Mouse (Mus musculus) frontal cortex, adult 2 months (tissue): Measurements from ENCODE around the gene Gm45208. TPM values are rescaled to one million over a fixed set of nuclear protein-coding genes. Genes with fewer than 3 reads are reported as not detected.
"Not testable (repeated sequence)": the region's sequence is repeated elsewhere in the genome, so short reads cannot be mapped to it uniquely, and the experiment has no call there.

ENCODE experiments used
- DNase-seq, 2 experiments: peaks; one replicate each; pipeline ENCODE4 v3.0.0; 2022; ENCODE audit warnings: low spot score in 1 of 2; ENCODE audit errors: extremely low spot score in 1 of 2
- polyA plus RNA-seq: library from polyadenylated mRNA; depleted of rRNA; stranded (reverse); fragments of >200 nt; gene quantifications from 2 replicates; pipeline ENCODE4 v1.2.3, GENCODE M21; 2012; rRNA removed

The Gm45208 gene
- 0.18 and 0.55 TPM in 2 replicates for polyA plus RNA-seq

DNA sequence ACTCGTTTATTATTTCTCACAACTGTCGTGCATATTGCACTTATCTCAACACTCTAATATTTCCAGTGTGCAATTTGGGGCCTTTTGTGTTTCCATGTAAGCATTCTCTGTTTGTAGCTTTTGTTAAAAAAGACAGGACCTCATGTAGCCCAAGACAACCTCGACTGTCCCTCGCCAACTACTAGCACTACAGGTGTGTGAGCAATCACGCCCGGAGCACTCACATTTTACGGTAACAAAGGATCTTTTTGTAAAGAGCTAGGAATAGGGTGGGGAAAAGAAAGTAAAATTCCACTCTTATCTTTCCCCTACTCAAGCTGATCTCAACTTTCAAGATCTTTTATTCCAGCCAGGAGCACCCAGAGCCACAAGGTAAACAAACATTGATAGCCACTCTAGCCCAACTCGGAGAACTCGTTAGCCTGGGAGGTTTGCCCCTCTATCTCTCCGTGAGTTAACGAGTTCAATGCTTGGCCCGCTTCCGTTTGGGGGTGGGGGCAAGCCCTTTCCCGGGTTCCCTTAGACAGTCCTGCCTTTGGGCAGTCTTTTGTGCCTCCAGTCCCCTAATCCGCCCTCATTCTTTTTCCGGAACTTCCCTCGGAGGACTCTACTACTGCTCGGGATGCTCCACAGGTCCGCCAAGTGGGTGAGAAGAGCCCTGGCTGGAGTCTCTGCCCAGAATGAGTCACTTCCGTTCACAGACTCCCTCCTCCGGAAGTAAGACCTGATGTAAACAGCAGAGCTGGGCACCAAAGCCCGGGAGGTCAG lies at the start of gene Gm45208:
Gene Gm45208 (plus strand): TSS at position 732 of the 768 bp plus-strand sequence.
- DNase-seq, result peak; percentile 45 to 70

DNA sequence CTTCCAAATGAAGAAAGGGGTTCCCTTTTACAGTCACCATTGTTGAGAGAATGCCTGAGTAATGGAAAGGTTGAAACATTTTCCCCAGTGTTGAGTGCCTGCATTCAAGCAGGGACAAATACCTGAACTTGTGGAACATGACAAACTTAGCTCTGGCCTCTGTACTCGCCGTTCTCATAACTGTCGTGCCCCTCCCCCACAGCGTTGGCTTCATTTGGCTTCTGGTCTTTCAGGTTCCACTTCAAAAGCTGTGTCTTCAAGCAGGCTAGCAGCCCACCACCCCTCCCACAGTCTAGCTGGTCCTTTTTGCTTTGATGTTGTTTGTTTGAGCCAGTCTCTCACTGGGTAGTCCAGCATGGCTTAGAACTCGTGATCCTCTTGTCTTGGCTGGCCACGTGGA lies 49.3 kb upstream of the Gm45208 start:
- no peak for DNase-seq

DNA sequence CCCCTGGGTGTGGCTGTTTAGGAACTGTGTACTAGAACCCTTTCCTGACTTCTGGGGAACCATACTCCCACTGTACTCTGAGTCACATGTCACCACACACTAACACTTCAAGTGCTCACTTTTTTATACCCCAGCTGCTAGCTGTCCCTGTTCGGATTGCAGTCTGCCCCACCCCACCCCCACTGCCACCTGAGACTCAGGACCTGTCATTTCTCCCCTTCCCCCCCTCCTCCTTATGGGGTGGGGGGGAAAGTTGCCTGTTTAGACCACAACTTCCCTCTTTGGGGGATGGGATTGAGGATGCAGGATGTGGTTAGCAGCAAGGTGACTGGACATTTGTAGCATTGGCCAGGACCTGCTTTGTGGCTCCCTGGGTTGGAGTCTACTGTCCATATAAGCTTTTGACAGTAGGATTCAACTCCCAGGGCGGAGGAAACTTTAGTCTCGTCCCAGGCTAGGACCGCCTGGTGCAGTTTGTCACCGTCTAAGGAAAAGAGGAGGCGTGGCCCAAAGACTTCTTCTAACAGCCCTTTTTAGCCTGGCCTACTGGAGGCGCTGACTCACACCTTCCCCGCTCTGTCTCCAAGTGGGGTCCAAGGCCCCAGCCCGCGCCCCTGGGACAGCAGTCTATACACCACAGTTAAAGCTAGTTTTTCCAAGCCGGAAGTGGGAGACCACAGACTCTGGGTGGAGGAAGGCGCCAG lies 48.3 kb upstream of the Gm45208 start:
- no peak for DNase-seq

DNA sequence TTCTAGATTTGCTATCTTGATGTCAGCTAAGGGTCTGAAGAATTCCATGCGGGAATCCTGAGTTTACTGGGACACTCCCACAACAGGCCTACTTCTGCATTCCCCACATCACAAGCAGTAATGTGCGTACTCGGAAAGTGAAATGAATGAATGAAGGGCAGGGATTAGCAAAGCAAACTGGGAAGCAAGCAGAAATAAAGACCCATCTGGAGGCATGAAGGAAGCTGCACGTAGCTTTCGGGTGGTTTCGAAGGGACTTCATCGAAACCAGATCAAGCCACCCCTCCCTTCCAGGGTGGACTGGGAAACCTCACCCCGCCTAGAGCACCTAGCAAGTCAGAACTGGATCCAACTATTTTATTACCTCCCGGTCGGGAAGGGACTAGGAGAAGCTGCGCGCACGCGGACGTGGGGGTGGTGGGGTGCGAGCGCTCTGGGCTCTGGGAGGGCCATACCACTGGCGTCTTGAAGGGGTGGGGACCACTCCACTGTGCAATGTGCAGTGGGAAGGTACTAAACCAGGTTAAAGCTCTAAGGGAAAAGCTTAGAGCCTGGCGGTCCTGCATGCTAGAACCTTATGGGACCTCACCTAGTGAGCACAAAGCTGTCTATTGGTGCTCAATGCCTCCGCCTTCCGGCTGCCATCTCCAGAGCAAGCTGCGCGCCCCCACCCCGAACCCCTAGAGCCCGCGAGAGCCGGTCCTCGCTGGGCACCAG lies 47.6 kb upstream of the Gm45208 start:
- DNase-seq, result no peak

DNA sequence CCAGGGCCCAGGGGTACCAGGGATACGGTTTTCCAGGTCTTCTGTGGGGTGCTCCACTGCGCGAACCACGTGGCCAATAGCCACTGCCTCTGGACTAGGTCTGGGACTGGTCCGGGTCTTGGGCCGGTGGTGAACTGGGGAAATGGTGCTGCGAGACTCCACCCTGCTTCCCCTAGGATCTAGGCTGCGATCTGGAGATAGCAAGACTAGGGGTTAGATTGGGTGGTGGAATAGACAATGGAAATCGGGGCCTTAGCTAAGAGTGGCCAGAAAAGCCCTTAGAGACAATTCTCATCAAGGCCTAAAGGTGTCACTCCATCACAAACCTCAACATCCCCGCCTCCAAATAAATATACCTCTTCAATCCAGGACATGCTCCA lies 47.1 kb upstream of the Gm45208 start:
- no peak for DNase-seq

DNA sequence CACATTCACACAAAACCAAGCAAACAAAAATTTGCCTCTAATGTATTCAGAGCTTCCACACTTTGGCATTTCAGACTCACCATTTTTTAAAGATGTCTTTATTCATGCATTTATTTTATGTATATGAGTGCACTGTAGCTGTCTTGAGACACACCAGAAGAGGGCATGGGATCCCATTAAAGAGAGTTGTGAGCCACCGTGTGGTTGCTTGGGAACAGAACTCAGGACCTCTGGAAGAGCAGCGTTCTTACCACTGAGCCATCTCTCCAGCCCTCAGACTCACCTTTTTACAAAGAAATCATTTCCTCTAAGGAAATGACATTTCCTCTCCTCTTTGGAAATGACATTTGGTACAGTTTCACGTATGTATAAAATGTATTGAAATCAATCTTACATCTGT lies 43.1 kb upstream of the Gm45208 start:
- peak in 1 of 2 experiments; percentile 12 for DNase-seq

DNA sequence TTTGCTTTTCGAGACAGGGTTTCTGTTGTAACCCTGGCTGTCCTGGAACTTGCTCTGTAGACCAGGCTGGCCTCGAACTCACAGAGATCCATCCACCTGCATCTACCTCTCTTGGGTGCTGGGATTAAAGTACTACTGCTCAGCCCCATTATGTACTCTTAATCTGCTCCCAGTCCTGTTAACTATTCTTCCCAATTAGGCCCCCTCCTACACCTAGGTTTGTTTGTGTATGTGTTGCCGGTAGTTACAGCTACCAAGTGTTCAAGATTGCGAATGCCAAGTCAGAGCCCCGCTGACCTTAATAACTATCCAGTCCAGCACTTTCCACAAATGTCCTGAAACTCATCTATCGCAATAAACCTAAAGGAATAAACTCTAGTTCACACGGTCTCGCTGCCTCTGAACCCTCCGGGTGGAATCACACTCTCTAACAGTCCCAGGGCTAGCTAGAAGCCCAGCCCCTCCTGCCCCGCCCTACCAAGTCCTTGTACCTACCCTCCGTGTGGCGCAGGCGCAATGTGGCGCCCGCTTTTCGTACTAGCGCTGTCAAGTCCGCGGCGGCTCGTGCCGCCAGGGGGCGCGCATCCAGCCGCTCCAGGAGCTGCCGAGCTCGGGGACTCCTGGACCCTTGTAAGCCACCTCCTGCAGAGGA lies 42.5 kb upstream of the Gm45208 start:
- DNase-seq, result peak; percentile 46 to 88

DNA sequence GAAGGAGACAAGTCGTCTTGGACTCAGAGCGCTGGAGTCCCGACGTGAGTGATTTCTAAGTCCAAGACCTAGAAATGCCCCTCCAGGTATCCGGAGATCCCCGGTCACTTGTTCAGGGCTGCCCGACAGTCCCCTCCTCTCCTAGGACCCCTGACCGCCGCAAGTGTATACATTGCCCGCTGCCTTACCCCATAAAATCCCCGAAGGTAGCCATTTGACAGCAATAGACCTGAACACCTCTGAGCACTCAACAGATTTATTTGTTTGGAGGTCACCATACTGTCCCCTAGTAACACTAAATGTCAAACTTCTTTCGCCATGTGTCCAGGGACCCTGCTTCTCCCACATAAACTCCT lies 42.0 kb upstream of the Gm45208 start:
- DNase-seq, result no peak

DNA sequence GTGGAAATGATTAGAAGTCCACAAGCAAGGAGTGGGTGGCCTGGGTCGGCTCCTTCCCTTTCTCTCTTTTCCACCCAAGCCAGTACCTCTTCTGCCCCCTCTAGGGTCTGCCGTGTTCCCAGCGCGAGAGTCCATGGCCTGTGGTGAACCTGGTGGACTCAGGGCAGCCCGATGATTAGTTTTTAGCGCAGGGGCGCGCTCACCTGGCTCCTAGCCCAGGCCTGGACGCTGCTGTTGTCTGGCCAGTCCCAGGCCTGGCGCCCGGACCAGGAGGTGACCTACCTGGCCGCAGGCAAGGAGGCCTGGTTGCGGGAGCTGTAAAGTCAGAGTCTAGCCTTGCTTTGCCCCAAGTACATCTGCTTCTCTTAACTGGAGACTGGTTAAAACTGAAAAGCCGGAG lies 41.2 kb upstream of the Gm45208 start, which contains the start of gene Magix:
Gene Magix (minus strand): TSS at position 388 of the 400 bp plus-strand sequence.
- no peak for DNase-seq

DNA sequence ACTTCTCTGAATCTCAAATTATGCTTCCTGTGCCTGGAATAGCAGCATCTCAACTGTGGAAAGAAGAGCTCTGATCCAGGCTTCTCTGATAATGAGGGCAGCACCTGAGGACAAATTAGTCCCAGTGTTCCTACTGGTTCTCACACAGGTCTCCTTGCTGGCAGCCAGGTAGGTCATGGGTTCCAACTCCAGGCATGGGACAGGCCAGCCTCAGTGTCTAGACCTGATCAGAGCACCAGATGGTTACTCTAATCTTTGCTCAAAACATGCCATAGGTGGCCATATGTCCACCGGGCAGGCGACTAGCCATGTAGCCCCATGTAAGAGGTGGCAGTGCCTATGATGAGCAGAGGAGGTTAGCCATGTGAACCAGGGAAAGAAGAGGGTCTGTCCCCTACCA lies 33.7 kb upstream of the Gm45208 start:
- no peak for DNase-seq

DNA sequence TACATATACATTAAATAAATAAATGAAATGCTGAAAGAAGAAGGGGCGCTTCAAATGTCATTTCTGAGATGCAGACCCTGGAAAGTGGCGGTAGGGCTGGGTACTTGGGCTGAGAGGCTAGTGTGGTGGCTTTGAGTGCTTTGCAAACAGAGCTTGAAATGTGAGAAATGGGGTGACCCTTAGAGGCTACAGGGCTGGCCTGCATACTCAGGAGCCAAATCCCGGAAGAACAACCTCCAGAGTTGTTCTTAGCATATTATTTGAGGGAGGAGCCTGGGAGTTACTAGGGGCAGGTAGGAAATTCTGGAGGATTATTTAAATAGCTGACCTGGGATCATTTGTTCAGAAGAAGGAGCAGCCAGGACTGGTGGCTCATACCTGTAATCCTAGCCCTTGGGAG lies 31.6 kb upstream of the Gm45208 start:
- no peak for DNase-seq

DNA sequence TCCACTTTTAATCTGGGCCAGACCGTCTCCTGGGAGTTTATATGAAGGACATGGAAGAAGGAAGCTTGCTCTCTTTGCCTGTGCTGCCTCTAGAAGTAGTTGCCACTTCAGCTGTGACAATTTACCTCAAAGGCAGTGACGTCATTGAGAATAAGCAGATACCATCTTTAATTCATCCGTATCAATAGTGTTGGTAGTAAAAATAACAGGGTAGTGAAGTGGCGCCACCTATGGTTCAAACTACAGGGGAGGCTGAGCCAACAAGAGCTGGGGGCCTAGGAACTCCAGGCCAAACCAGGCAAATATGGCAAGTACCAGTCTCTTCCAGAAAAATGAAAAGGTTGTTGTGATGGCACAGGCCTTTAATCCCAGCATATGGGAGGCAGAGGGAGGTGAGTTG lies 29.2 kb upstream of the Gm45208 start:
- DNase-seq, result no peak

DNA sequence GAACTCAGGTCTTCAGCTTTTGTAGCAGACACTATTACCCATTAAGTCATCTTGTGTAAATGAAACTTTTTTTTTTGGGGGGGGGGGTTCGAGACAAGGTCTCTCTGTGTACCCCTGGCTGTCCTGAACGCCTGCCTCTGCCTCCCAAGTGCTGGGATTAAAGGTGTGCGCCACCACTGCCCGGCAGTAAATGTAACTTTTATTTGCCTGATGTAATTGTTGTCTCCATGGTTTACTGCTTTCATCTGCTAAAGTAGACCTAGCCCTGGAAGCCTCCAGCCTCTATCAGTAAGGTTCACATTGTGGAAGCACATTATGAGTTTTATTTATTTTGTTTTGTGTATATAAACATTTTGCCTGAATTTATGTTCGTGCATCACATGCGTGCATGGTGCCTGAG lies 25.5 kb upstream of the Gm45208 start:
- no peak for DNase-seq

DNA sequence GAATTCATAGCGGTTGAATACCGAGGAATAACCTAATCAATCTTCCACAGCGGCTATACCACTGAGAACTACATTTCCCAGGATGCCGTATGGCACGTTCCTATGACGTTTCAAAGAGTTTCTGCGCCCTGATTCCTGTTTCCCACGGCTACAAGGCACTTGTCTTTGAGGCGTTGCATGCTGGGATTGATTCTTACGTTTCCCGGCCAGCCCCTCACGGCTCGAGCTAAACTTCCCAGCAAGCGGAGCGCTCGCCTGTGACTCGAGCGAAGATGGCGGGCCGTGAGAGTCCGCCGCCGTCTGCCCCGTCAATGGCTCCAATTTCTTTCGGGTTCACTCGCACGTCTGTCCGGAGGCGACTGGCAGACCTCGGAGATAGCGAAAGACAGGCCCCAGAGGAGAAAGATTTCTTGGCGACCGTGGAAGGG lies 25.1 kb upstream of the Gm45208 start, which contains the start of gene Gpkow:
Gene Gpkow (plus strand): TSS at position 178 of the 428 bp plus-strand sequence.
- DNase-seq, result peak; percentile 85 to 89

DNA sequence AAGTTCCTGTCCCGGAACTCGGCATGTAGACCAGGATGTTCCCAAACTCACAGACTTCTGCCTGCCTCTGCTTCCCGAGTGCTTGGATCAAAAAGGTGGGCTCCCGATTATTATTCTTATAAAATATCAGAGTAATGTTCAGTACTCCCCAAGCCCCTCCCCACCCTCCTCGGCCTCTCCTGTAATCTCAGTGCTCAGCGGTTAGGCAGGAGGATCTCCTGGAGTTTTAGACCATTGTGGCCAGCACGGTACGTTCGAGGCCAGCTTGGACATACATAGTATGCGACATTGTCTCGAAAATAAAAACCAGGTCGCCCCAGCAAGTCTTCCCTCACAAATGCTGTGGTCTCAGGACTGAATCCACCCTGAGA lies 8.3 kb upstream of the Gm45208 start:
- not testable (repeated sequence) for DNase-seq

DNA sequence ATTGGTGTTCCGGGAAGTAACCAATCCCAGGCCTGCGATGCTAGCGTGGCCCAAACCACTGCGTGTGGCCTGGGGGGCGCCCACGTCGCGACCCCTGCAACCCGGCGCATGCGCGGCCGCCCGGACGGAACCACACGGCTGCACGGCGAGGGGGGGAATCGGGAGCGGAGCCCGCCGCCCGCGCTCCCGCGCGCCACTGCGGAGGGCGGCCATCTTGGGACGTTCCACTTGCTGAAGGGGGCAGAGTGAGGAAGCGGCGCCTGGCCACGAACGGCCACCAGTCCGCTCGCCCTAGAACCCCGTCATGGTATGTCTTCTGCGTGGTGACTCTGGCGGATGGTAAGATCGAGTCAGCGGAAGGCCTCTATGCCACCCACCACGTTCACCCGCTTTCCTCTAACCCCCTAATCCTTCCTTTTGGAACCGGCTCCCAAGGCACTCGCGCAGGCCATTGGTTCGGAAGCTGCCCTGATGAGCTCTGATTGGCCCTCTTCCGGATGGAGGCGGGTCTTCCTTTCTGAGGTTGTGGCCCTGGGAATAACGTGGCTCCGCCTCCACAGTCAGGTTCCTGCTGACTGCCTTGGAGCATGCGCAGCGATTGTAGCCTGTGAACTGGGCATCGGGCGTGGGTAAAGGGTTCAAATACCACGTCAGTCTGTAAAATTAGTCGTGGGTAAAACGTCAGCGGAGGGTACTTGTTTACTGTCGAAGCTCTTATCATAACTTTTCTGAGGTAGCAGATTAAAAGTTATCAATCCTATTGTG lies 7.7 kb upstream of the Gm45208 start, which contains the start of gene Wdr45:
Gene Wdr45 (plus strand): TSS at position 199 of the 765 bp plus-strand sequence.
- peak; percentile 93 to 94 for DNase-seq

DNA sequence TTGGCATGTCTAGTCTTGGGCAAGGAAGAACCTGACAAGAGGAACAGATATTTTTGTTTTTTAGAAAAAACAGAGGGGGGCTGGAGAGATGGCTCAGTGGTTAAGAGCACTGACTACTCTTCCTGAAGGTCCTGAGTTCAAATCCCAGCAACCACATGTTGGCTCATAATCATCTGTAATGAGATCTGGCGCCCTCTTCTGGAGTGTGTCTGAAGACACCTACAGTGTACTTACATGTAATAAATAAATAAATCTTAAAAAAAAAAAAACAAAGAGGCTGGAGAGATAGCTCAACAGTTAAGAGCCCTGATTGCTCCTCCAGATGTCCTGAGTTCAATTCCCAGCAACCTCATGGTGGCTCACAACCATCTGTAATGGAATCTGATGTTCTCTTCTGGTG lies 6.0 kb upstream of the Gm45208 start:
- not testable (repeated sequence) for DNase-seq

DNA sequence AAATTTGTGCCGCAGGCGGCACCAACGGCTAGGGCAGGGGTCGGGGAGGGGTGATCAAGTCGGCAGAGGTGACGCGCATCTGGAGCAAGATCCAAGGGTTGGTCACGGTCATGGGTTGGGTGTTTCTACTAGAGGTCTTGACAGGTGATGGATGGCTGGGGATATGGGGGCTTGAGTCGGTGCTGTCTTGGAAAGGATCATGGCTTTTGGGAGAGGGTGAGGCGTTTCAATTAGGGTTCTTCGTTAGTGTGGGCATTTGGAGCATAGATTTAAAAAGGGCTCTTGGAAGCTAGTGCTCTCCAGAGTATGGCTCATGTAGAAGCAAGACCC lies 202 bp downstream of the Gm45208 start:
- no peak for DNase-seq

DNA sequence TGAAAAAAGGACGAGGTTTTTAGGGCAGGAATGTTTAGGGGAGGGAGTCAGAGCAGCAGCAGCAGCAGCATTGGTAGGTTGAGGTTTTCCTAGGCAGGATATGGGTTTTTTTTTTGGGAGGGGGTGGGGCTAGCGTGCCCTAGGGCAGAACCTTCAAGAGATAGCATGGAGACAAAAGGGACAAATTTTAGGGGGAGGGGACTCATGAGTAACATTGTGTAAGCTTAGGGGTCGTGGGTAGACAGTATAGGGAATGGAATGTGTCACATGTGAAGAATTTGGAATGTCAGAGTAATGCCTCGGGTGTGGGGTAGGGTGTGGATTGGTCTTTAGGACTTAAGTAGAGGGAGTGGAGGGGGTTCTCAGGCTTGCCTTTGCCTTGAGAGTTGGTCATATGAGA lies 646 bp downstream of the Gm45208 start:
- DNase-seq, result no peak

DNA sequence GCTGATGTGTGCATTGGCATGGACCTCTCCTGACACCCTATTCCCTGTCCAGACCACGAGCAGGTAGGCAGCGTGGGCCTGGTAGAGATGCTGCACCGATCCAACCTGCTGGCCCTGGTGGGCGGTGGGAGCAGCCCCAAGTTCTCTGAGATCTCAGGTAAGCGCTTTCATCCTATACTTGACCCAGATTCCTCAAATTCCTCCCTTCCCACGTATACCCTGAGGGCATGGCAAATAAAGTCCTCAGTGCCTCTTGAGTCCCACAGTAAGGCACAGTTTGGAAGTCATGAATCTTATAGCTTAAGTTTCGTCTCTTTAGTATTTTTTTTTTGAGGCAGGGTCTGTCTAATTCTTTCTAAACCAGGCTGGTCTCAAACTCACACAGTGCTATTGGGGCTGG lies 2.1 kb downstream of the Gm45208 start:
- no peak for DNase-seq
